Mouse (Mus musculus) myocyte (in vitro differentiated cells): ENCODE data around the gene Oprl1. TPM values are rescaled to one million over a fixed set of nuclear protein-coding genes. Genes with fewer than 3 reads are reported as not detected.

Experiments used
- H3K27me3 ChIP-seq: one replicate; pipeline ENCODE4 v1.6.1; 2011; ENCODE audit not compliant: control insufficient read depth, insufficient read depth, insufficient read length
- H3K36me3 ChIP-seq: one replicate; pipeline ENCODE4 v1.6.1; 2011; ENCODE audit not compliant: control insufficient read depth, insufficient read depth
- H3K4me2 ChIP-seq: one replicate; pipeline ENCODE4 v1.6.1; 2011; ENCODE audit warnings: low read depth, control low read depth
- H3K4me3 ChIP-seq: one replicate; pipeline ENCODE4 v1.5.1; 2011; ENCODE audit warnings: mild to moderate bottlenecking, control low read depth, moderate library complexity
- H3K79me2 ChIP-seq: one replicate; pipeline ENCODE4 v1.6.1; 2011; ENCODE audit not compliant: control insufficient read depth, insufficient read depth
- H3ac ChIP-seq: one replicate; pipeline ENCODE4 v1.6.1; 2011; ENCODE audit not compliant: control insufficient read depth, insufficient read length
- CEBPB ChIP-seq: IDR thresholded peaks from 2 replicates; pipeline ENCODE4 v1.6.1; 2011; ENCODE audit warnings: mild to moderate bottlenecking, moderate library complexity; ENCODE audit not compliant: poor library complexity, insufficient read depth, severe bottlenecking
- E2F4 ChIP-seq: IDR thresholded peaks from one replicate; pipeline ENCODE4 v1.6.1; 2011; ENCODE audit warnings: mild to moderate bottlenecking, control low read depth, moderate library complexity; ENCODE audit not compliant: insufficient read depth
- MAX ChIP-seq: IDR thresholded peaks from one replicate; pipeline ENCODE4 v1.6.1; 2011; ENCODE audit warnings: low read depth, mild to moderate bottlenecking, control low read depth
- MYOD1 ChIP-seq, 3 experiments: IDR thresholded peaks; one replicate each; pipeline ENCODE4 v1.6.1; 2011; ENCODE audit warnings: control low read depth in 2 of 3, low read depth in 2 of 3, mild to moderate bottlenecking in 2 of 3, moderate library complexity in 1 of 3; ENCODE audit not compliant: insufficient read length in 2 of 3, control insufficient read depth in 1 of 3
- MYOG ChIP-seq, 3 experiments: IDR thresholded peaks; one replicate each; pipeline ENCODE4 v1.6.1; 2011; ENCODE audit warnings: control low read depth in 2 of 3, low read depth in 2 of 3, mild to moderate bottlenecking in 2 of 3; ENCODE audit not compliant: insufficient read length in 2 of 3, control insufficient read depth in 1 of 3, insufficient read depth in 1 of 3
- POLR2A ChIP-seq: IDR thresholded peaks from one replicate; pipeline ENCODE4 v1.6.1; 2011; ENCODE audit warnings: low read depth, mild to moderate bottlenecking, control low read depth, moderate library complexity; ENCODE audit not compliant: insufficient read length
- POLR2AphosphoS2 ChIP-seq: IDR thresholded peaks from one replicate; pipeline ENCODE4 v1.6.1; 2011; ENCODE audit warnings: low read depth, control low read depth; ENCODE audit not compliant: insufficient read length
- REST ChIP-seq: IDR thresholded peaks from one replicate; pipeline ENCODE4 v1.6.1; 2011; ENCODE audit warnings: mild to moderate bottlenecking, control low read depth, moderate library complexity; ENCODE audit not compliant: insufficient read depth, insufficient read length
- SRF ChIP-seq: IDR thresholded peaks from one replicate; pipeline ENCODE4 v1.6.1; 2011; ENCODE audit warnings: low read depth; ENCODE audit not compliant: control insufficient read depth, insufficient read length
- TCF12 ChIP-seq: IDR thresholded peaks from one replicate; pipeline ENCODE4 v1.6.1; 2011; ENCODE audit warnings: mild to moderate bottlenecking, control low read depth; ENCODE audit not compliant: poor library complexity, insufficient read depth, severe bottlenecking
- TCF3 ChIP-seq: IDR thresholded peaks from one replicate; pipeline ENCODE4 v1.6.1; 2011; ENCODE audit warnings: low read depth, control low read depth; ENCODE audit not compliant: insufficient read length
- USF1 ChIP-seq: IDR thresholded peaks from one replicate; pipeline ENCODE4 v1.6.1; 2011; ENCODE audit warnings: low read depth, mild to moderate bottlenecking, control low read depth, moderate library complexity
- polyA plus RNA-seq: library from polyadenylated mRNA; unstranded; fragments of >200 nt; fragmentation: generic; extraction: Trizol; gene quantifications from one replicate; pipeline ENCODE4 v1.2.1, GENCODE M21; 2012; ENCODE audit warnings: missing spikeins

Oprl1 gene
- polyA plus RNA-seq, 1 experiment: not detected

DNA sequence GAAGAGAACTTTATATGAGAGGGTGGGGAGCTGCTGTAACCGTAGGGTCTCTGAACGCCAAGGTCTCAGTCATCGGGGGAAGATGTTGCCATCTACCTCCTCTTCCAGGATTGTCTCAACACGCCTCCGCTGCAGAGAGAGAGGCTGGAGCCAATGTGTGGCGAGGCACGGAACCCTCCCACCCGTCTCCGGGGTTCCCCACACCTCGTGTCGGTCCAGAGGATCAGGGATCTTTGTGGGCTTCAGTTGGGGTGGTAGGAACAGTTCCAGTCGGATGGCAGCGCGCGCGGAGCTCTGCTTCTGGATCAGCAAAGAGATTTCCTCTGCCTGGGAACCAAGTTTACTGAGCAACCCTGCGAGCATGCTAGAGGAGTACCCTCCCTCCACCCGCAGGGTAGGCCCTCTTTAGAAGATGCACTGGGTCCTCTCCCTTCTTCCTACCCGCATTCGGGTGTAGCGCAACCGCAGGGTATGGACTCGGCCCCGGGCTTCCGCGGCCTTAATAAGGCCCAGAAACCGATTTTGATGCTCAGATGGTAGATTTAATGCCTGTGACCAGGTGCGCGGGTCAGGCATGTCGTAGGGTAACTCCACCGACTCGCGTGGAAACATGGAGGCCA lies 17.9 kb upstream of the Oprl1 start:
- no peaks in the 10 kb centered on the region for H3K79me2 ChIP-seq
- H3ac ChIP-seq: no peak overlapping the region
- no peak overlapping the region for H3K4me3 ChIP-seq
- TF ChIP-seq TCF3 (no peak), CEBPB (no peak), TCF12 (no peak), MYOG (IDR thresholded peaks at IDR 0.05; ENCODE audit: control insufficient read depth in 1 of 3, insufficient read depth in 1 of 3, insufficient read length in 2 of 3, low read depth in 2 of 3) (no peak), USF1 (no peak), MAX (no peak), POLR2AphosphoS2 (no peak), E2F4 (no peak), SRF (no peak), REST (no peak), MYOD1 (IDR thresholded peaks at IDR 0.05; ENCODE audit: control insufficient read depth in 1 of 3, insufficient read length in 2 of 3, low read depth in 2 of 3) (no peak)
- H3K4me2 ChIP-seq: no peak overlapping the region
- no peaks in the 10 kb centered on the region for H3K36me3 ChIP-seq
- peaks cover 8% of the 10 kb centered on the region for H3K27me3 ChIP-seq

DNA sequence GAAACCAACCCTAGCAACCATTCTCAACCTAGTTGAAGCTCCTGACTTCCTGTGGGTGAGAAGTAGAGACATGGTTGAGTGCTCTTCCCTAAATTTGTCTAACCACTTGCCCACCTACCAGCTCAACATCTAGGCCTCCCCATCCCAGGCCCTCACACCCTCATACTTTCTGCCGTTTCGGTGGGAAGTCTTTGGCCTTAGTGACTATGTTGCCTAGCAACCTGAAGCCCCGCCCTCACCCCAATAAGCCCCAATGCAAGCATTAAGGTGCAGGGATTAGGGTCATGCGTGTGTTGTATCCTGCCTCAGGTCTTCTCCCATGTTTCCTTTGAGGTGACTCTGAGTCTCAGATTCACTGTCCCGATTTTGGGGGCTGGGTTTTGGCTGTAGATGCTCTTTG lies 16.6 kb upstream of the Oprl1 start, which contains the start of gene Lkaaear1:
Lkaaear1 (minus strand) TSS at position 202 of the 400 bp plus-strand sequence.
- H3K4me2 ChIP-seq: no peak within 1 kb of the TSS
- TF ChIP-seq REST (no peak), USF1 (no peak), MAX (no peak), POLR2A (no peak), TCF3 (no peak), E2F4 (no peak), CEBPB (no peak), MYOD1 (IDR thresholded peaks at IDR 0.05; ENCODE audit: control insufficient read depth in 1 of 3, insufficient read length in 2 of 3, low read depth in 2 of 3) (no peak), MYOG (IDR thresholded peaks at IDR 0.05; ENCODE audit: control insufficient read depth in 1 of 3, insufficient read depth in 1 of 3, insufficient read length in 2 of 3, low read depth in 2 of 3) (no peak), TCF12 (no peak)

DNA sequence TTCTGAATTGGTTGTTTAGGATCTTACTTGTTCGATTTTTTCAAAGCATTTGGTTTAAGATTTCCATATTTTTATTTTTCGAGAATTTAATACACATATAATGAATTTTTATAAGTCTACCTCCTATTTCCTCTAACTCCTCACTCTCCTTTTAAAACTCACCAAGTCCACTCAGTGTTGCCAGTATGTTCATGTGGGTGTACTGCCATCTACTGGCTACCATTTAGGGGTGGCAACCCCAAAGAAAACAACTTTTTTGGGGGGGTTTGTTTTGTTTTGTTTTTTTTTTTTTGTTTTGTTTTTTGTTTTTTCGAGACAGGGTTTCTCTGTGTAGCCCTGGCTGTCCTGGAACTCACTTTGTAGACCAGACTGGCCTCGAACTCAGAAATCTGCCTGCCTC lies 8.1 kb upstream of the Oprl1 start:
- TF ChIP-seq E2F4 (no peak), POLR2AphosphoS2 (no peak), REST (no peak), MAX (no peak), POLR2A (no peak), TCF12 (no peak), TCF3 (no peak), MYOD1 (IDR thresholded peaks at IDR 0.05; ENCODE audit: control insufficient read depth in 1 of 3, insufficient read length in 2 of 3, low read depth in 2 of 3) (no peak), CEBPB (no peak)

More for the DNA sequence above, 16.6 kb upstream of the Oprl1 start, which contains the start of gene Lkaaear1:
- H3ac ChIP-seq: no peak within 1 kb of the TSS
- H3K36me3 ChIP-seq: no peaks in the 10 kb centered on the region
- H3K79me2 ChIP-seq: no peaks in the 10 kb centered on the region
- no peak within 1 kb of the TSS for H3K4me3 ChIP-seq
- H3K27me3 ChIP-seq: peaks cover 8% of the 10 kb centered on the region

DNA sequence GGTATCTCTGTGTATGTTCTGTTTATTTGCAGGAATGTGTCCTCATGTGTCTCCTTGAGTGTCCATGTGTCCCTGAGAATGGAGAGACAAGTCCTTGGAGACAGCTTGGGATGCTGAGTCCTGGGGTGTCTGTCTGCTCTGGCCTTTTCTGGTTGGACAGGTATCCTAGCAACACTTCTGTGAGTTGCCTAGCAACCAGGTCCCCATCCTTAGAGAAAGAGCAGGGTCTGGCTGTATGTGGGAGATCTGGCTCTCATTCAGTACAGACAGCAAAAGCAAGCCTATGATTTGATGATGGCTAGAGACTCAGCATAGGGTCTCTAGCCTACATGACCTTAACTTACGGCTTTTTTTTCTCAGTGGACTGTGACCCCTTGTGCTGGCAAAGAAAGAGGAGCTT lies 1.1 kb upstream of the Oprl1 start:
- no peaks in the 10 kb centered on the region for H3K79me2 ChIP-seq

More for the DNA sequence above, 8.1 kb upstream of the Oprl1 start:
- Histone ChIP-seq H3K4me3 (no peak overlapping the region), H3K4me2 (no peak overlapping the region), H3K27me3 (peaks cover 8% of the 10 kb centered on the region), H3K36me3 (no peaks in the 10 kb centered on the region), H3ac (no peak overlapping the region), H3K79me2 (no peaks in the 10 kb centered on the region)

More for the DNA sequence above, 1.1 kb upstream of the Oprl1 start:
- no peak overlapping the region for H3ac ChIP-seq
- TF ChIP-seq E2F4: no peak
- TF ChIP-seq TCF12: no peak
- TF ChIP-seq POLR2AphosphoS2: no peak
- no peak for TF ChIP-seq MAX
- TF ChIP-seq SRF: no peak
- TF ChIP-seq CEBPB: no peak
- TF ChIP-seq USF1: no peak
- TF ChIP-seq MYOG (IDR thresholded peaks at IDR 0.05; ENCODE audit: control insufficient read depth in 1 of 3, insufficient read depth in 1 of 3, insufficient read length in 2 of 3, low read depth in 2 of 3): no peak
- TF ChIP-seq REST: no peak
- TF ChIP-seq TCF3: no peak
- TF ChIP-seq POLR2A: no peak
- TF ChIP-seq MYOD1 (IDR thresholded peaks at IDR 0.05; ENCODE audit: control insufficient read depth in 1 of 3, insufficient read length in 2 of 3, low read depth in 2 of 3): no peak
- H3K36me3 ChIP-seq: no peaks in the 10 kb centered on the region
- H3K4me2 ChIP-seq: no peak overlapping the region
- H3K4me3 ChIP-seq: no peak overlapping the region
- no peaks in the 10 kb centered on the region for H3K27me3 ChIP-seq
